Mouse (Mus musculus): ENCODE measurements around the gene Nr1d1.
A peak's percentile ranks its signal among the peaks of the same experiment; 100 is the strongest.
"Not testable (repeated sequence)": the region's sequence is repeated elsewhere in the genome, so short reads cannot be mapped to it uniquely, and the experiment has no call there.

Gene Nr1d1

DNA sequence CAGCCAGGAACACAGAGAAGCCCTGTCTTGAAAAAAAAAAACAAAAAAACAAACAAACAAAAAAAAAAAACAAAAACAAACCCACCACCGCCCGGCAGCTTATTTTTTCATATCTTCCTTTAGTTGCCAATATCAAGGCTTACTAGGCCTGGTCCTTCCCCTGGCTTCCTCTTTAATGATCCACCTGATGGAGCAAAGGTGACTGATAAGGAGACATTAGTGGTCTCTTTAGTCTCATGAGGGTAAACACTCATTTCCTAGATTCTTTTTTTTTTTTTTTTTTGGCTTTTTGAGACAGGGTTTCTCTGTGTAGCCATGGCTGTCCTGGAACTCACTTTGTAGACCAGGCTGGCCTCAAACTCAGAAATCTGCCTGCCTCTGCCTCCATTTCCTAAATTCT is 37.9 kb downstream of the Nr1d1 start:
- DNase-seq (ENCODE audit: low spot score in 2 of 2), result not testable (repeated sequence)

DNA sequence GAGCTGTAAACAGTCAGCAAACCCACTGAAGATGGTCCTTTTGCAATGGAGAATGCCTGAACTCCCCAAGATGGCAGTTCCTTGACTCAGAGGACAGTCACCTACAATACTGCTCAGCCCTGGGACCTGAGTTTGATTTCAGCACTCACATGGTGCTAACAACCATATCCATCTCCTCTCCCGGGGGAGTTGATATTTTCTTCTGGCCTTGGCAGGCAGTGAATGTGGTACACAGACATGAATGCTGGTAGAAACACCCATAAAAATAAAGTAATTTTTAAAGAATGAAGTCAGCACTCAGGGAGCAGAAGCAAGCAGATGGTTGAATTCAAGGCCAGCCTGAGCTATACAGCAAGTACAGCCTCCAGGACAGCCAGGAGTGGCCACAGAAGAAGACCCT is 39.0 kb downstream of the Nr1d1 start:
- no peak for DNase-seq (ENCODE audit: low spot score in 2 of 2)

DNA sequence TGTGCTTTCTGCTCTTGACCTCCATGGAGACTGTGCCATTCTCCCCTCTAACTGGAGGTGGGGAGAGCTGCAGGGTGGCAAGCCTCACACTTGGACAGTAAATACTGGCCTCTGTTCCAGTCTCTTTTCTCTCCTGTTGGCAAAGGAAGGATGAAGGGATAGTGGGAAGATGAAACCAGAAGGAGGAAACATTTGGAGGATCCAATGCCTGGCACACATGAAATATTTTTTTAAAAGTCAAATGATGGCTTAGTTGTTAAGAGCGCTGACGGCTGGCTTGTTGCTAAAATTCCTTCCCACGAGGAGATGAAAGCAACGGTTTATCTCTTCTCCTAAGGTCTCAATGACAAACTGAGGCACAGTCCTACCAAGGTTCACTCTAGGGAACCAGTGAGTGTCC is 40.0 kb downstream of the Nr1d1 start:
- no peak for DNase-seq (ENCODE audit: low spot score in 2 of 2)

DNA sequence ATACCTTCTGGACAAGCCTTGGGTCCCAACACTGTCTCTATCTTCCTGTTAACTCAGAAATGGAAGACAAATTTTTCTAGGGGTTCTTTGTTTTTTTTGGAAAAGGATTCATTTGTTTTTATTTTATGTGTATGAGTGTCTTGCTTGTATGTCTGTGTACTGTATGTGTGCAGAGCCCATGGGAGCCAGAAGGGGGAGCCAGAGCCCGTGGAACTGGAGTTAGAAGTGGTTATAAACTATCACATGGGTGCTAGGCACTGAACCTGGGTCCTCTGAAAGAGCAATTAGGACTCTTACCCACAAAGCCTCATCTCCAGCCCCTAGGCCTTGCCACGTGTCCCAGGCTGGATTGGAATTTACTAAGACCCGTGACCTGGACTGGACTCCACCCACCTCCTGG is 41.1 kb downstream of the Nr1d1 start:
- no peak for DNase-seq (ENCODE audit: low spot score in 2 of 2)

DNA sequence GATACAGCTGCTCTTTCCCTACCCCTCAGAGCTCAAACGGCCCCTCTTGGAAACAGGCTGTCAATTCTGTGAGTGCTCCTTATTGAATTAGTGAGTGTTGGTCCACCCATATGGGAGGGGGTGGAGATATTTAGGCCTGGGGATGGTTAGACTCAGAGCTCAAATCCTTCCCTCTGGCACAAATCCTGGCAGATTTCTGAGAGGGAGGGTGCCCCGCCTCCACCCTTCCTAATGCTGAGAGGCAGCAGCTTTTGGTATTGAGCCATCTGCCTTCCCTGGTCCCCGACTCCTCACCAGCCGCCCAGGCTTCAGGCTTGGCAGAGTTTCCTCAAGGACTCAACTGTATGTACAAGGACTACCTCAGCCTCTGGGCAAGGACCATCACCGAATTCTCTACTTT is 44.0 kb downstream of the Nr1d1 start:
- DNase-seq (ENCODE audit: low spot score in 2 of 2), result no peak

DNA sequence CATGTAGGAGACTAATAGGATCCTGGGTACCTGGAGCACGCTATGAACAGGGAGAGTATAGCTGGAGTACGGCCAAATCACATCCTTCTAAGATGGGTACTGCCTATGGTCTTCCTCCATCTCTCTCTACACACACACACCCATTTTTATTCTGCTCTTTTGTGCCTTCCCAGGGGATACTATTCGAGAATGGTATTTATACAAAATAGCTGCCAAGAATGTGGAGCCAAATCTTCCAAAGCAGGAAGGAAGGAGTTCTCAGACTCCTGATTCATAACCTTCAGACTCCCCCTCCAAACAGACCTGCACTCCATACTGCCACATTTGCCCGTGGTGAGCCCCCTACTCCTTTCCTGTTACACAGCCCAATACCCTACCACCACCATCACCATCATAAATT is 44.4 kb downstream of the Nr1d1 start:
- no peak for DNase-seq (ENCODE audit: low spot score in 2 of 2)

DNA sequence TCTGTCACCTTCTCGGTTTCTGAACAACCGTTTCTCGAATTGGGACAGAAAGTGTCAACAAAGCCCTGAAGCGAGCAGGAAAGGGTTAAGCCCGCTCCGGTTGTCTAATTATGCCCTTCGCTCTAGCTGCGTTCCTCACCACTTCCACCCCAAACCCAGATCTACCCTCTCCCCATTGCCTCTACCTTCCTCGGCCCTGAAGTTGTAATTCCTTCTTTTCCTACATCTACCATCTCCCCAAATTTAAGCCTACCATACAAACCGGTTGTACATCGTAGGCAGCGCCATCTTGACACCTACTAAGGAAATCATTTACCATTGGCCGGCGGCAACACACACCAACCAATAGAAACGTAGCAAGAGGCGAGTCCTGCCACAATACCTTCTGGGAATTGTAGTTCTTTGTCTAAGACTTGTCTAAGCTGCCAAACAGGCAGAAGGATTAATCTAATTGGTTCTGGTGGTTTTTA is 46.0 kb downstream of the Nr1d1 start, which contains the start of gene Med24:
TSS of gene Med24 (minus strand) at position 317 of the 470 bp plus-strand sequence.
- peak; percentile 68 to 89 for DNase-seq (ENCODE audit: low spot score in 2 of 2)

DNA sequence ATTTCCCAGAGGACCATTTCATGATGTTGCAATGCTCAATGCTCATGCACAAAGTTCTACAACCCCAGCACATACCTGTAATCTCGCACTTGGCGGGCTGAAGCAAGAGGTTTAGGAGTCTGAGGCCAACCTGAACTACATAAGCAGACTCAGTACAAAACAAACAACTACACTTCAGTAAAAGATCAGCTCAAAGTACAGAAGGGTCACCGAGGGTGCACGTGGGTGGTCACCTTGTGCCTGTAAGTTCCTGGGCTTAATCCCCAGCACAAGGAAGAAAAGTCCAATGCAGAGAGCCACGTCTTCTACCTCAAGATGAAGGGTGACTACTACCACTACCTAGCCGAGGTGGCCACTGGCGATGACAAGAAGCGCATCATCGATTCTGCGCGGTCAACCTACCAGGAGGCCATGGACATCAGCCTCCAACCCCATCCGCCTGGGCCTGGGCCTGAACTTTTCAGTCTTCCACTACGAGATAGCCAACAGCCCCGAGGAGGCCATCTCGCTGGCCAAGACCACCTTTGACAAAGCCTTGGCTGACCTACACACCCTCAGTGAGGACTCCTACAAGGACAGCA is 49.1 kb downstream of the Nr1d1 start:
- no peak for DNase-seq (ENCODE audit: low spot score in 2 of 2)

DNA sequence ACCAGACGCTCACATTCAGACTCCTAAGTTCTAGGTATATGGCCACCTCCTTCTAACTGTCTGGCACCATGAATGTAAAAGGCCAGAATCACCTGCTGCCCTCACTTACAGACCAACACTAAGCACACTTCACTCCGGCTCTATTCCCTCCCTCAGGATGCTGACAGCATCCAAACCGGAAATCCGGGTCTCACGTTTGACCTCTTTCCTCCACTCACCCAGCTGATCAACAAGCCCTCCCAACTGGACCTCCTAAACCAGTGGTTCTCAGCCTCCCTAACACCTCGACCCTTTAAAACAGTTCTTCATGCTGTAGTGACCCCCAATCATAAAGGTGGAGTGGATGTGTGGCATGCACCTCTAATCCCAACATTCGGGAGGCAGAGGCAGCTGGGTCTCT is 52.0 kb downstream of the Nr1d1 start:
- DNase-seq (ENCODE audit: low spot score in 2 of 2), result no peak

DNA sequence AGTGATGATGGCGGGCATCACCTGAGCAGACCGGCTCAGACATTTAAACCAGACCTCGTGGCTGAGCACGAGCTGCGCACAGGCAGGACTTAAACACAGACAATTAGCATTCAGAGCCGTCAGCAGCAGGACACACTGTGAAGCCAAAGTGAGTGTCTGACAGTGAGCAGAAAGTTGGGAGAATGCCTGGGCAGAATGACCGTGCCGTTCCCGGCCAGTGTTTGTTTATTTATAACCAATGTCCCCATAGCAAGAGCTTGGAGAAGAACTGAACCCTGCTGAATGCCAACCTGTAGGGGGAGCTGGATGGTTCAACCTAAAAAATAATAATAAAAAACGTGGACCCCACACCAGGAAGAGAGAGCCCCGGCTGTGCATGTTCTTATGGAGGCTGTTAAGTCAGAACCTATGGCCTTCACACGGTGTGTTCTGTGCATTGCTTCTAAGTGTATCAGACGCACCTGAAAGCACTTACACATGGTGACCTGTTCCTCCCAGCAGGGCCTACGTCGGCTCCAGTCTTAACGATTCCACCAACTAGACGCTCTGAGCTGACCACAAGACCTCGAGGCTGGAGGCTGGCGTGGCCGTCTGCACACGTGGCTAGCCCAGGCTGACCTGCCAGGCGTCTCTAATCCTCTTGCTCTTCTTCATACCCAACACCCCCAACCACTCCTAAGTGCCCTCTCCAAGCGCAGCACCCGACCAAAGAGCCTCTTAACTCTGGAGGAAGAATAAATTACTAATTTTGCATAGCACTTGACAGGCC is 53.5 kb downstream of the Nr1d1 start:
- peak in 1 of 2 experiments; percentile 76 for DNase-seq (ENCODE audit: low spot score in 2 of 2)

DNA sequence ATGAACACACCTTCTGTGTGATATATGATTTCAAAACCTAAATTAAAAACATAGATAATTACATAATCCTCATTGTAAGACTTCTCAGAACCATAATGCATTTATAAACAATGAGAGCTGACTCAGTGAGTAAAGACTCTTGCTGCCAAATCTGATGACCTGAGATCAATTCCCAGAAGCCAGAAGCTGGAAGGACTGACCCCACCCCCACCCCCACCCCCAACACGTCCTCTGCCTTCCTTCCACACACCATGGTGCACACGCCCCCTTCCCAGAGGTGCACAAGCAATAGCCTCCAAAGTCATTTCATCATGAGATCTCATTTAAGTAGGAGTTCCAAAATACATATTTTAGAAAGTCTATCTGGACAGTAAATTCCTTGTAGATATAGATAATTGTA is 54.4 kb downstream of the Nr1d1 start:
- DNase-seq (ENCODE audit: low spot score in 2 of 2), result no peak

Data from urinary bladder, postnatal 36 days (tissue).